Mouse (Mus musculus) G1E (cell line): ENCODE data around the gene Mrpl38.

Experiments used
- CTCF ChIP-seq: IDR thresholded peaks from 2 replicates; pipeline ENCODE4 v1.5.1; 2012; ENCODE audit warnings: low read depth, low read length, inconsistent platforms, mixed read lengths
- GATA1 ChIP-seq: IDR thresholded peaks from 2 replicates; pipeline ENCODE4 v1.6.1; 2012; ENCODE audit warnings: borderline replicate concordance, low read length, inconsistent platforms, mixed read lengths
- POLR2AphosphoS5 ChIP-seq: IDR thresholded peaks from 2 replicates; pipeline ENCODE4 v1.6.1; 2012; ENCODE audit warnings: low read depth, low read length, inconsistent platforms; ENCODE audit not compliant: insufficient replicate concordance
- TAL1 ChIP-seq: conservative IDR thresholded peaks from 2 replicates; pipeline ENCODE4 v1.6.1; 2012; ENCODE audit warnings: low read depth, low read length, inconsistent platforms, mixed read lengths

DNA sequence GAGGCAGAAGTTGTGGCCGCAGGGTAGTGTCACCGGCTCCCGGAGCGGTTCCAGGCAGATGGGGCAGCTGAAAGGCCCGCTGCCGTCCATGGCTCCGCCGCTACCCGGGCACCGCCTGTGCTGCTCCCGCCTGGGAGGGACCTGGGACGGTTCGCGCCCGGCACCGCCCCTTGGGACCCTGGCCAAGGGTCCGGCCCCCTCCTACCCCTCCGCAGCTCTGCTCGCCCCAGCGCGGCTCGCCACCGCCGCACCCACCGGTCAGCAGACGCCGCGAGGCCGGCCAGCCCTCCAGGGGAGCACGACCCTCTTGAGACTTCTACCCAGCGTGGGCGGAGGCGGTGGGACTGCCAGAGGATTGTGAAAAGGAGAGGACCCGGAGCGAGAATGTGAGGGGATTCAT is 28.5 kb downstream of the Mrpl38 start:
- TF ChIP-seq CTCF (no peak), POLR2AphosphoS5 (no peak), TAL1 (no peak), GATA1 (no peak)
